Mouse (Mus musculus) heart, adult 2 months (tissue): ENCODE data around the gene Srgap2.

Source experiments
- CTCF ChIP-seq: fragments of 200-600 bp; IDR thresholded peaks from 2 replicates; pipeline ENCODE4 v1.8.1; 2022; ENCODE audit warnings: antibody characterized with exemption, mild to moderate bottlenecking, moderate library complexity
- POLR2A ChIP-seq: fragments of 200-500 bp; IDR thresholded peaks from 2 replicates; pipeline ENCODE4 v1.6.1; 2011; ENCODE audit warnings: mild to moderate bottlenecking, low read depth, low read length, control low read depth; ENCODE audit not compliant: insufficient read depth

GRCm38 (mm10) chr1:131400844-131401243 lies 126.3 kb downstream of the Srgap2 start:
- no peak for TF ChIP-seq CTCF
- TF ChIP-seq POLR2A = no peak
